Mouse (Mus musculus): Measurements from ENCODE around the gene Rmdn3. TPM values are rescaled to one million over a fixed set of nuclear protein-coding genes. Genes with fewer than 3 reads are reported as not detected.

The Rmdn3 gene
- polyA plus RNA-seq (2015; fragmentation: Nextera tagmentation; extraction: Ambion mirVana), result 36.9 and 37.9 TPM in 2 replicates

DNA sequence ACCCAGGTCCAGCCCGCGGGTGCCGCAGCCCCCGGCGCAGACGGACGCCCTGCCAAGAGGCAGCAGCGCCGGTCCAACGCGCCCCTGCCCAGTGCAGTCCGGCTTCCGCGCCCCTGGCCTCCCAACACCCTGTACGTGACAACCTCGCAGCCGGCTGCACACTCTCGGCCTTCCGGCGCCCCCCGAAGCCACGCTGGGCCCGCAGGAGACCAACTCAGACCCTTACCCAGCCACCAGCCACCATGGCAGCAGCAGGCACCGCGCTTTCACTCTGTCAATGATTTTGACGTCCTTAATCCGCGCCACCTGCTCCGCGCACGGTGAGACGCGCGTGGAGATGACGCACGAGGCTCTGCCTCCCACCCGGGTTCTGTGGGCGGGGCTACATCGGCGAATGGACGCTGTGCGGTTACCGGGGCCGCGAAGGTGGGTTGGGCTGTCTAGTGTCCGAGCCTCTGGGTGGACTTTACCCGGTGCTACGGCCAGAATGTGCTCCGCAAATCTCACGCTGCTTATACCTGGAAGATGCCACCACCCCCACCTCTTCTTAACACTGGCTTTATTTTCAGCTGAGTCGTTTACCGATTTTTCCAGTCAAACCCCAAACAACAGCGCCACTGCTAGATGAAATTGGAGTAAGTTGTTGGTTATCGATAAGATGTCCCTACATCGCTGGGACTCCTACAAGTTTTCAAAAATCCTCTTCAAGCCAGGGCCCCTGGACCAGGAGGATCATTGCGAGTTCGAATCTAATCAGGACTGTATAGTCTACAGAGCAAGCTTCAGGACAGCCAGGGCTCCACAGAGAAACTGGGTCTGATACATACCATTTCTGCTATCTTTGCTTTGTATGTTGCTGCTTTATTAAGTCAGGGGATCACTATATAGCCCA, at the start of gene Rmdn3:
Rmdn3 (minus strand) TSS at position 354 of the 892 bp plus-strand sequence.
- ATAC-seq (ENCODE audit: borderline replicate concordance, extremely low read depth, low FRiP score, low TSS enrichment), result peak; percentile 89
- peak within 1 kb of the TSS; percentile 99 for H3K4me3 ChIP-seq
- peaks cover 9% of the 10 kb centered on the region for H3K4me1 ChIP-seq
- peak within 1 kb of the TSS; percentile 66 for H3K27ac ChIP-seq
- peaks cover 22% of the 10 kb centered on the region for H3K36me3 ChIP-seq
- WGBS, result under 1% methylated on average over 56 of the region's 57 CpGs
- H3K27me3 ChIP-seq, result no peaks in the 10 kb centered on the region
- H3K9ac ChIP-seq, result peak within 1 kb of the TSS; percentile 95
- peak within 1 kb of the TSS; percentile 87 for H3K4me2 ChIP-seq
- no peaks in the 10 kb centered on the region for H3K9me3 ChIP-seq

DNA sequence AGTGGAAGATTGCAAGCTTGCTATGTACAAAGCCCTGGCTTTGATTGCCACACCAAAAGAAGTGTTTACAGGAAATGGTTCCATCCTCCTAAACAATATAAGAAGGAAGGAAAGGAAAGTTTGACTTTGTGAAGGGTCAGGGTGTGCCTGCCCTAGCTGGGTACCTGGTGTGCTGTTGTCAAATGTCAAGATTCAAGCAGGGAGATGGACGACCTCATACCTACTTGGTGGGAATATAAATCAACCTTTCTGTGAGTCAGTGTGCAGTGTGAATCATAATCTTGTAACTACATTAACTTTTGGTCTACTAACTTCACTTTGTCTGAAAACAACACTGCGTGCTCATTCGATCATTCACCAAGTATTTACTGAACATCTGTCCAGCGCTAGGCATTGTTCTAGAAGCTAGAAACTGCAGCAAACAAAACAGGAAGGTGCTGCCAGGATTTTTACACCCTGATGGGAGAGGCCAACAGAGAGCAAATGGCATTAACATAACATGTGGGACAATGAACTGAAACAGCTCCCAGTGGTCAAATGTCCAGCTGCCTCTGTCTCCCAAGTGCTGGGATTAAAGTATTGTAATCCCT, 47.1 kb upstream of the Rmdn3 start:
- Histone ChIP-seq H3K9ac (no peak overlapping the region), H3K4me2 (no peak overlapping the region), H3K36me3 (no peaks in the 10 kb centered on the region), H3K9me3 (no peaks in the 10 kb centered on the region), H3K27me3 (no peaks in the 10 kb centered on the region), H3K27ac (0 out of 2 replicates have a peak overlapping the region, but pooled peaks have one; percentile 9), H3K4me1 (peaks cover 14% of the 10 kb centered on the region; the same call in 1 of the 2 replicates), H3K4me3 (no peak overlapping the region)
- WGBS, result 72% methylated on average over 4 of the region's 4 CpGs
- no peak for ATAC-seq (ENCODE audit: borderline replicate concordance, extremely low read depth, low FRiP score, low TSS enrichment)

DNA sequence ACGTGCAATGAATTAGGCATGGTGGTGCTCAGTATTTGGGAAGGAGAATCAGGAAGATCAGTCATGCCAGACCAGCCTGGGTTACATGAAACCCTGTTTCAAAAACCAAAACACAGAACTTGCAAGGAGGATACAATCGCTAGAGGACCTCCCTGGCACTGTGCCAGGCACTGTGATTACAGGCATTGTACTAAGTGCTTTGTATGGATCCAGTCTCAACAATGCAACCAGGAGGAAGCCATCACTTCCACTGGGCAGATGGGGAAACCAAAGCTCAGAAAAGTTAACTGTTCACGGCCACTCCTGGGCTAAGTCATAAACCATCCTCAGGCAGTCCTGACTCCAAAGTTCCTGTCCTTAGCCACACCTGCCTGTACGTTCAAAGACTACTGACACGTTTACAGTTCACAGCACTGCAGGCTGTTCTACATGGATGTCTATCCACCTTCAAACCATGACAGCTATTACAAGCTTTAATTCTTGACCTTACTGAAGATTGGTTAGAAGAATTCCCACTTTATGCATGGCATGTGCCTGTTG, 46.1 kb upstream of the Rmdn3 start:
- 48% methylated on average over 5 of the region's 5 CpGs for WGBS
- no peak for ATAC-seq (ENCODE audit: borderline replicate concordance, extremely low read depth, low FRiP score, low TSS enrichment)
- no peak overlapping the region for H3K4me2 ChIP-seq
- H3K9me3 ChIP-seq, result no peaks in the 10 kb centered on the region
- no peaks in the 10 kb centered on the region for H3K36me3 ChIP-seq
- 0 out of 2 replicates have a peak overlapping the region, but pooled peaks have one; percentile 9 for H3K27ac ChIP-seq
- H3K27me3 ChIP-seq, result no peaks in the 10 kb centered on the region
- H3K4me1 ChIP-seq, result peaks cover 14% of the 10 kb centered on the region; the same call in 1 of the 2 replicates
- H3K4me3 ChIP-seq, result no peak overlapping the region
- H3K9ac ChIP-seq, result no peak overlapping the region

DNA sequence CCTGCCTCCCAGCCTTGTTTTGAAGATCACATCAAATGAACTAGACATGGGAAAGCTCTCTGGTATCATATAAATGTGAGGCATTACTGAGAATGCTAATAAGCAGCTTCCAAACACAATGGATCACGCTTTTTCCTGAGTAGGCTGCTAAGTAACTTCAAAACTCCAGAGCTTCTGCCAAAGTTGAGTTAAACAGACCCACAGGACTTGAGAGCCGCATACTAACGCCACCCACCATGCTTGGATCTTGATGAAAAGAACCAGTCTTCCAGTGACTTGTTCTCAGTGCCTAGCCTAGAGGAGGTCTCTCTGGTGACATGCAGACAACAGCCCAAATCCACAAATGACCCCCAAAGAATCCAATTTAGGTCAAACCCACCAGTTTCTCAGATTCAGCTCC, 42.1 kb upstream of the Rmdn3 start:
- ATAC-seq (ENCODE audit: borderline replicate concordance, extremely low read depth, low FRiP score, low TSS enrichment), result no peak
- Histone ChIP-seq H3K4me2 (no peak overlapping the region), H3K9ac (no peak overlapping the region), H3K4me1 (0 out of 2 replicates have a peak, but pooled peaks cover 7% of the 10 kb centered on the region), H3K9me3 (no peaks in the 10 kb centered on the region), H3K27ac (no peak overlapping the region), H3K27me3 (no peaks in the 10 kb centered on the region), H3K36me3 (no peaks in the 10 kb centered on the region), H3K4me3 (no peak overlapping the region)
- WGBS, result 67% methylated on average over 3 of the region's 3 CpGs

DNA sequence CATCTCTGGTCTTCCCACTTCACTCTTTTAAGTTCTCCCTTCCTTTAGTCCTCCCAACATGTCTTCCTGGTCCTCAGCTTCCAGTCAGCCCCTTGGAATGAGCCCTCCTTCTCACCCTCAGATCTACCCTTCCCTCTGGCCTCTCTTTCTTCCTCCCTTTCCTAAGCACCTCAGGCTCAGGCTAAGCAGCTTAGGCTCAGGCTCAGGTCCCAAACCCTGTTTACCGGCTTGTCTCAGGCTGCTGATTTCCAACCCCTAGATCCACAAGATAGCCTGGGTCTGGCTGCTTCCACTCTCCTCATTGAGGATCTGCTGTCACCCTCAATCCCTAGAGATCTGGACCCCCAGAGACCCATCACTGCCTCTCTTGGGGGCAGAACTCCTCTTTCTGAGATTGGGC, 41.2 kb upstream of the Rmdn3 start:
- WGBS, result 33% methylated on average over 1 of the region's 1 CpGs
- no peak overlapping the region for H3K4me2 ChIP-seq

DNA sequence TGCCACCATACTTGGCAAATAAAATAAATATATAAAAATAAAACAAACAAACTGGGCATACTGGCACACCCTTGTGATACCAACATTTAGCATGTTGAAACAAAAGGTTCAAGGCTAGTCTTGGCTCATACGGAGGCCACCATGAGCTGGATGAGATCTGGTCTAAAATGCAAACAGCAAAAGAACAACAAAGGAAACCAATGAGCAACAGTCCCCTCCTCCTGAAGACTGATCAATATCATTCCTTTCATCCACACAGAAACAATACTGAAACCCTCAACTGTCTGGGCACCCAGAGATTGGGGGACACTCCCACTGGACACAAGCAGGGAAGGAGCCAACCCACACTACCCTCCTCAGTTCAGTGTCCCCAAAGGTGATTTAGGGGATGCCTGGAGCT, 40.7 kb upstream of the Rmdn3 start:
- no peak overlapping the region for H3K4me2 ChIP-seq
- H3K36me3 ChIP-seq, result no peaks in the 10 kb centered on the region
- no peaks in the 10 kb centered on the region for H3K9me3 ChIP-seq
- H3K9ac ChIP-seq, result no peak overlapping the region
- no peak for ATAC-seq (ENCODE audit: borderline replicate concordance, extremely low read depth, low FRiP score, low TSS enrichment)
- H3K4me3 ChIP-seq, result no peak overlapping the region
- no peaks in the 10 kb centered on the region for H3K27me3 ChIP-seq
- no peaks in the 10 kb centered on the region for H3K4me1 ChIP-seq
- no peak overlapping the region for H3K27ac ChIP-seq
- WGBS, result 63% methylated on average over 1 of the region's 1 CpGs

More for the DNA sequence above, 41.2 kb upstream of the Rmdn3 start:
- no peak overlapping the region for H3K9ac ChIP-seq
- H3K27ac ChIP-seq, result no peak overlapping the region
- H3K4me1 ChIP-seq, result 0 out of 2 replicates have a peak, but pooled peaks cover 4% of the 10 kb centered on the region
- ATAC-seq (ENCODE audit: borderline replicate concordance, extremely low read depth, low FRiP score, low TSS enrichment), result no peak
- H3K36me3 ChIP-seq, result no peaks in the 10 kb centered on the region
- H3K4me3 ChIP-seq, result no peak overlapping the region
- no peaks in the 10 kb centered on the region for H3K9me3 ChIP-seq
- no peaks in the 10 kb centered on the region for H3K27me3 ChIP-seq

DNA sequence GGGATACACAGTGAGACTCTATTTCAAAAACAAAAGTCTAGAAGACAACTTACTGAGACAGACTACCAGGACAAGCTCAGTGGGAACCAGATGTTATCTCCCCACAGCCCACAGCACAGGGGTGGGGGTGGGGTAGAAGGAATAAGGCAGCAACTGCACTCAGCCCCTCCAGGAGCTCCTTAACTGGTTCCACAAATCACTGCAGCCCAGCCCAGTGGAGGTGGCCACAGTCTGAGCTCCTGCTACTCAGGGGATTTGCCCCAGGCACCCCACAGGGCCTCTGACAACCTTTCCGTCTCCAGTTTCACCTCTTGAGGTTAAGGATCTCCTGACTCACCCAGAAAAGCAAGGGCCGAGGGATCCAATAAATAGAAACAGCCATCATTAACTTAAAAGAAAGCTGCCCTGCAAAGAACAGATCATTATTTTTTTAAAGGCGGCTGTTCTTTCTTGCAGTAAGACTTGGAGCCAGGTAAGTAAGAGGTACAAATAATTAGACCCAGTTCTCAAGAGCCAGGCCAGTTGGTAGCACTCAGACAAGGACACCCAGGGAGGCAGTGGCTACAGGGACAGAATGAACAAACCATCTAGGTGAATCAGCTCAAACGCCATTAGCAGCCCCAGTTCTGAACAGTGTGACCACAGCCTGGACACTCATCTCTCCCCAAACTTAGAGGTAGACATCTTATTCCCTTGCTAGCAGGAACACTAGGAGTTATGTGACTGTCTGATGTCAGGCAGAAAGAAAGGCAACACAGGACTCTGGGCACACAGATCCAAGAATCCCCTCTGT, 39.7 kb upstream of the Rmdn3 start:
- H3K36me3 ChIP-seq, result no peaks in the 10 kb centered on the region
- no peaks in the 10 kb centered on the region for H3K9me3 ChIP-seq
- no peaks in the 10 kb centered on the region for H3K27me3 ChIP-seq
- H3K4me3 ChIP-seq, result no peak overlapping the region
- no peaks in the 10 kb centered on the region for H3K4me1 ChIP-seq
- no peak overlapping the region for H3K27ac ChIP-seq
- no peak for ATAC-seq (ENCODE audit: borderline replicate concordance, extremely low read depth, low FRiP score, low TSS enrichment)
- no peak overlapping the region for H3K9ac ChIP-seq
- no peak overlapping the region for H3K4me2 ChIP-seq
- 32% methylated on average over 4 of the region's 4 CpGs for whole genome bisulfite sequencing

DNA sequence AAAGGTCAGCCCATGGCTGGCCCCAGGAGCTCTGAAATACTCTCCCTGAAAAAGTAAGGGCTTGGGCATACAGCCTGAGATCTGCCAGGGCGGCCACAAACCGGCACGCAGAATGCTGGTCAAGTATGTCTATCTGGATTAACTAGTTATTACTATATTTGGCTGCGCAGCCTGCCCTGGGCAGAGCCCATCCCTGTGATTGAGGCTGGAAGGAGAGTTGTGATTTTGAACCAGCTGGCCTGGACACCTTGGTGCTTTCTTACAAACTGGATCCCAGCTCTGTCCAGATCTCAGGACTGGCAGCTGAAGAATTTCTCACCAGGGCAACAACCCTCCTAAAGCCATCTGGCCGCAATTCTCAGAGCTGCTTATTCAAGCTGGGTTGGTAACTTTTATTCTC, 37.3 kb upstream of the Rmdn3 start:
- Histone ChIP-seq H3K9ac (no peak overlapping the region), H3K9me3 (no peaks in the 10 kb centered on the region), H3K27me3 (no peaks in the 10 kb centered on the region), H3K36me3 (no peaks in the 10 kb centered on the region), H3K4me1 (peaks cover 2% of the 10 kb centered on the region; the same call in 1 of the 2 replicates), H3K4me3 (no peak overlapping the region), H3K4me2 (no peak overlapping the region), H3K27ac (no peak overlapping the region)
- WGBS, result 83% methylated on average over 5 of the region's 5 CpGs
- ATAC-seq (ENCODE audit: borderline replicate concordance, extremely low read depth, low FRiP score, low TSS enrichment), result no peak

DNA sequence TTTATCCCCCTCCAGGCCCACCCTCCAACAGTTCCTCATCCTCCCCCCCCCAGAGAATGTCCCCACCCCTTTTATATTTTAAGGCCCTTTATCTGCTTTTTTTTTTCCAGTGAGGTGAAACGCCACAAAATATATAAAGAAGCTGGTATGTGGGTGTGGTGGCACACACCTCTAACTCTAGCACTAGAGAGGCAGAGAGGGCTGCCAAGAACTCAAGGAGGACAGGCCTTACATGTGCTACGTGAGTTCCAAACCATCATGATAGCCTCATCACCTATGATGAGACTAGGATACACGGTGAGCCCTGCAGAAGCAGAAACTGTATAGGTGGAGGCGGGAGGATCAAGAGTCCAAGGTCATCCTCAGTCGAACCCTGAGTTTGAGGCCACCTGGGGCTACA, 34.1 kb upstream of the Rmdn3 start:
- Histone ChIP-seq H3K9ac (no peak overlapping the region), H3K27me3 (no peaks in the 10 kb centered on the region), H3K9me3 (no peaks in the 10 kb centered on the region), H3K36me3 (no peaks in the 10 kb centered on the region), H3K4me2 (no peak overlapping the region), H3K27ac (no peak overlapping the region), H3K4me3 (no peak overlapping the region), H3K4me1 (peaks cover 5% of the 10 kb centered on the region; the same call in 1 of the 2 replicates)
- 77% methylated on average over 5 of the region's 5 CpGs for WGBS
- no peak for ATAC-seq (ENCODE audit: borderline replicate concordance, extremely low read depth, low FRiP score, low TSS enrichment)

DNA sequence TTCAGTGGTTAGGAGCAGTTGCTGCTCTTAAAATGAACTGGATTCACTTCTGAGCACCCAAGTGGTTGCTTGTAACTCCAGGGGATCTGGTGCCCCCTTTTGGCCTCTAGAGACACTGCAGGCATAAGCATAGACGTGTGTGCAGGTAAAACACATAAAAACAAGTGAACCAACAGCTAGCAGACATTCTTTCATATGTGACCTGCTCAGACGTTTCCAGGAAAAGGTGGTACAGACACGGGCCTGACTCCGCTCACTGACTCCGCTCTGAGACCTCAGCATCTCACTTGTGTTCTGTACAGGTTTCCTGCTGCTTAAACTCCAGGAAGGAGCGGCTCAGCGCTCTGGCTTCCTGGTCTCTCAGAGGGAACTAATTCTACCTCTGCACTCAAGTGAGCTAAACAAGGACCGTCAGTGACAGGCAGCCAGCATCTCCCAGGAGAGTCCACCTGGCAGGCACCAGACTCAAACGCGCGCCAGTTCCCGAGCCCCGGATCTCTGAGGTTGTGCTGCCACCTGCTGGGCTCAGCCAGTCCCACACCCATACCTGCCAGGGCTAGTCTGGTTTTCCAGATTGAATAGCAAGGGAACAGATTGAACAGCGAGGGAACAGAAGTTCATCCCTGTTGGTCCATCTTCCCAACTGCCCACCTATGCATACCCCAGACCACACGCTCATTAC, 32.3 kb upstream of the Rmdn3 start:
- Histone ChIP-seq H3K36me3 (peaks cover 6% of the 10 kb centered on the region; the same call in 1 of the 2 replicates), H3K27me3 (no peaks in the 10 kb centered on the region), H3K27ac (no peak overlapping the region), H3K9me3 (no peaks in the 10 kb centered on the region), H3K4me2 (peak overlapping the region; percentile 59), H3K9ac (no peak overlapping the region), H3K4me1 (peaks cover 5% of the 10 kb centered on the region; the same call in 1 of the 2 replicates), H3K4me3 (peak overlapping the region; percentile 28)
- ATAC-seq (ENCODE audit: borderline replicate concordance, extremely low read depth, low FRiP score, low TSS enrichment), result peak; percentile 57; the same call in 1 of the 2 replicates
- 6% methylated on average over 15 of the region's 15 CpGs for WGBS

DNA sequence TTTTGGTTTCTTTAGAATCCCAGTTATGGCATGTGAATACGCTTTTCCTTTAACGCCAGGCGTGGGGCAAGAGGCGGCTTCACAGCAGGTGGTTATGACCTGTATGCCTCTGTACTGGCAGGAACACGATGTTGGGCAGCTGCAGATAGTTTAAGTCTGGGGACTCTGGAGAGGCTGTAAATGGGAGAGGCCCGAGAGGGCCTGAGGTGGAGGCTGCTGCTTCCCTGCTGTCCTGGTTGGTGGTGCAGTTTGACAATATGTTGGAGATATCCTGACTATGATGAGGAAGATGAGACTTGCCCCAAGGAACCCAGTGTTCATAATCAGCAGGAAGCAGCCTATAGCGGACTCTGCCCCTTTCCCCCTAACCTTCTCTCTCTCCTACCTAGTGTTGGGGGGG, 26.1 kb upstream of the Rmdn3 start:
- H3K9me3 ChIP-seq, result no peaks in the 10 kb centered on the region
- peaks cover 16% of the 10 kb centered on the region; the same call in 1 of the 2 replicates for H3K36me3 ChIP-seq
- H3K4me2 ChIP-seq, result no peak overlapping the region
- no peak overlapping the region for H3K4me3 ChIP-seq
- H3K27ac ChIP-seq, result no peak overlapping the region
- WGBS, result 83% methylated on average over 7 of the region's 7 CpGs
- no peak for ATAC-seq (ENCODE audit: borderline replicate concordance, extremely low read depth, low FRiP score, low TSS enrichment)
- no peaks in the 10 kb centered on the region for H3K27me3 ChIP-seq
- no peaks in the 10 kb centered on the region for H3K4me1 ChIP-seq
- H3K9ac ChIP-seq, result no peak overlapping the region
